ENCODE assay signal across 12 mouse cellular contexts in genomic region chr2:9926194-9926904, GRCm38 (mm10). TPM values are rescaled to one million over a fixed set of nuclear protein-coding genes. Genes with fewer than 3 reads are reported as not detected.
DNase-seq lines count a peak whose midpoint lies in the region; ATAC-seq and TF ChIP-seq lines count a peak whose summit lies in the region.
"Had no signal": no experiment of that assay in that cellular context is flagged by ENCODE, and none has a peak within 500 bp of the region (broad histone marks: within the 10 kb centered on the region; RNA-seq: fewer than 3 reads in every experiment).

No protein-coding gene starts in this region.

- peaks cover 10% of the 10 kb centered on the region; the same call in 1 of the 2 replicates for H3K36me3 ChIP-seq in heart, embryonic 12.5 days
- peaks cover 20% of the 10 kb centered on the region for H3K36me3 ChIP-seq in liver, embryonic 12.5 days

- no peak for ATAC-seq in heart, embryonic 12.5 days (ENCODE audit: insufficient number of reproducible peaks, low FRiP score)
- ATAC-seq in liver, embryonic 12.5 days: no peak
- ATAC-seq: hindbrain, embryonic 16.5 days had no signal

- no peaks in the 10 kb centered on the region for H3K9me3 ChIP-seq in heart, embryonic 12.5 days (replicated peaks)
- no peaks in the 10 kb centered on the region for H3K9me3 ChIP-seq in liver, embryonic 12.5 days (replicated peaks)

- no peaks in the 10 kb centered on the region for H3K27me3 ChIP-seq in heart, embryonic 12.5 days (replicated peaks)
- H3K27me3 ChIP-seq in liver, embryonic 12.5 days (replicated peaks): no peaks in the 10 kb centered on the region

- DNase-seq in heart, adult 9 months (ENCODE audit: low spot score in 2 of 2): no peak
- peak; percentile 31 to 35 for DNase-seq in right cerebral cortex, postnatal 10 days (ENCODE audit: low spot score in 2 of 2)
- DNase-seq in right cerebral cortex, adult 18-20 months: no peak
- DNase-seq in testis, postnatal 10 days (ENCODE audit: low spot score): no peak
- no peak for DNase-seq in layer of hippocampus, adult 2 months (ENCODE audit: low spot score in 2 of 2)
- no peak for DNase-seq in cerebellum, adult 9-11 months
- DNase-seq: gastrocnemius, postnatal 14 days had no signal

- TF ChIP-seq CTCF in layer of hippocampus, adult 2 months (conservative IDR thresholded peaks at IDR 0.05): no peak

- H3K4me2 ChIP-seq in heart, embryonic 12.5 days: no peak overlapping the region
- no peak overlapping the region; the same call in 1 of the 2 replicates for H3K4me2 ChIP-seq in liver, embryonic 12.5 days

- H3K4me1 ChIP-seq in heart, embryonic 12.5 days (replicated peaks): peaks cover 5% of the 10 kb centered on the region; the same call in 1 of the 2 replicates
- peaks cover 5% of the 10 kb centered on the region; the same call in 1 of the 2 replicates for H3K4me1 ChIP-seq in liver, embryonic 12.5 days

- H3K27ac ChIP-seq in heart, embryonic 12.5 days (ENCODE audit: poor library complexity, severe bottlenecking): peak overlapping the region; percentile 32; the same call in 1 of the 2 replicates
- peak overlapping the region; percentile 37; the same call in 1 of the 2 replicates for H3K27ac ChIP-seq in liver, embryonic 12.5 days
- H3K27ac ChIP-seq in layer of hippocampus, adult 2 months: no peak overlapping the region

- H3K4me3 ChIP-seq in heart, embryonic 12.5 days: no peak overlapping the region
- H3K4me3 ChIP-seq in liver, embryonic 12.5 days: no peak overlapping the region
- no peak overlapping the region for H3K4me3 ChIP-seq in layer of hippocampus, adult 2 months

- H3K9ac ChIP-seq in heart, embryonic 12.5 days: no peak overlapping the region
- H3K9ac ChIP-seq in liver, embryonic 12.5 days: no peak overlapping the region

- 52% methylated on average over 7 of the region's 7 CpGs for WGBS in heart, embryonic 12.5 days
- WGBS in liver, embryonic 12.5 days (ENCODE audit: insufficient replicate concordance): 41% methylated on average over 7 of the region's 7 CpGs

RNA-seq across cellular contexts. Expression of gene Gata3, which starts 36.5 kb away (rescaled TPM):
- polyA plus RNA-seq in heart, embryonic 12.5 days (2016; fragmentation: Nextera tagmentation; extraction: Ambion mirVana): 7.9 and 8.0 TPM in 2 replicates
- polyA plus RNA-seq in liver, embryonic 12.5 days (2016; fragmentation: Nextera tagmentation; extraction: Ambion mirVana): 2.0 and 2.1 TPM in 2 replicates
- not detected for total RNA-seq in layer of hippocampus, adult 2 months (2021)
- total RNA-seq: left cerebral cortex, postnatal 25 days had no signal

RNA-seq across cellular contexts. Expression of gene 9230102O04Rik, which starts 37.0 kb away (rescaled TPM):
- 1.0 TPM in 1 of 2 replicates, not detected in the other for polyA plus RNA-seq in heart, embryonic 12.5 days (2016; fragmentation: Nextera tagmentation; extraction: Ambion mirVana)
- polyA plus RNA-seq in liver, embryonic 12.5 days (2016; fragmentation: Nextera tagmentation; extraction: Ambion mirVana): 0.37 TPM in 1 of 2 replicates, not detected in the other
- total RNA-seq in layer of hippocampus, adult 2 months (2021): not detected
- total RNA-seq: gastrocnemius, postnatal 14 days; left cerebral cortex, postnatal 25 days had no signal
- polyA plus RNA-seq: small intestine, adult 2 months had no signal

RNA-seq across cellular contexts. Expression of gene 4930412O13Rik, which starts 45.3 kb away (rescaled TPM):
- 1.7 and 1.8 TPM in 2 replicates for polyA plus RNA-seq in heart, embryonic 12.5 days (2016; fragmentation: Nextera tagmentation; extraction: Ambion mirVana)
- polyA plus RNA-seq in liver, embryonic 12.5 days (2016; fragmentation: Nextera tagmentation; extraction: Ambion mirVana): not detected in 2 replicates
- total RNA-seq in layer of hippocampus, adult 2 months (2021): not detected
- total RNA-seq: gastrocnemius, postnatal 14 days; left cerebral cortex, postnatal 25 days had no signal
- polyA plus RNA-seq: small intestine, adult 2 months had no signal

Comparison
In these comparisons a context has a peak if more than half of its experiments do, and no peak if none do; other contexts are left out.
1. DNase-seq: peak in right cerebral cortex, postnatal 10 days (2 of 2); none in heart, adult 9 months (0 of 2), right cerebral cortex, adult 18-20 months (single experiment), testis, postnatal 10 days (single experiment), layer of hippocampus, adult 2 months (0 of 2) and cerebellum, adult 9-11 months (single experiment).